Mouse (Mus musculus) urinary bladder, adult 2 months (tissue): Measurements from ENCODE around the gene Cyp4f39. TPM values are rescaled to one million over a fixed set of nuclear protein-coding genes. Genes with fewer than 3 reads are reported as not detected.

Experiments
- DNase-seq: peaks from one replicate; pipeline ENCODE4 v3.0.0; 2022; ENCODE audit warnings: low spot score
- polyA plus RNA-seq: library from polyadenylated mRNA; depleted of rRNA; stranded (reverse); fragments of >200 nt; gene quantifications from 2 replicates; pipeline ENCODE4 v1.2.3, GENCODE M21; 2012; rRNA removed

The Cyp4f39 gene
- 8.8 and 9.2 TPM in 2 replicates for polyA plus RNA-seq

- DNase-seq, result peak; percentile 37
These were observed at the start of gene Cyp4f39 for GRCm38 (mm10) chr17:32452482-32452881. Gene Cyp4f39, plus strand, starts transcription at chr17:32452723.

- no peak for DNase-seq
These were observed 49.8 kb upstream of the Cyp4f39 start for GRCm38 (mm10) chr17:32402779-32403157.

DNA sequence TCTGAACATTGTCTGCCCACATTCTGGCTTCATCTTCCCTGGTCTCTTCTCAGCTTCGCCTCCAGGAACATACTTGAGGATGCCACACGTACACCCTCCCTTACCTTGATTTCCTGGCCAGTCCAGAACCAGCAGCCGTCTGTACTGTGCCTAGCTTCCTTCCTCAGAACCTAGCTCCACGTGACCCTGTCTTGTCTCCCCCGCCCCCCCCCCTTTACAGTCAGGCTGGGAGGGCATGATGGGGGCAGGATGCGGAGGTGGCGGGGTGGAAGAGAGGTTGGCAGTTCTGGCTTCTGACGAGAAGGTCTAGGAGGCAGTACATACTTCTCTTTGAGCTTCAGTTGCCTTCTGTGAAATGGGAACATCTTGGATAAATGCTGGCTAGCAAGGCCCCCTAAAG lies 49.1 kb upstream of the Cyp4f39 start, which contains the start of gene Rasal3:
Gene Rasal3 (minus strand): TSS at position 167 of the 400 bp plus-strand sequence.
- no peak for DNase-seq

- no peak for DNase-seq
These were observed 40.6 kb upstream of the Cyp4f39 start for GRCm38 (mm10) chr17:32411898-32412297.

- no peak for DNase-seq
These were observed 37.0 kb upstream of the Cyp4f39 start for GRCm38 (mm10) chr17:32415417-32416020.

- no peak for DNase-seq
These were observed 35.8 kb upstream of the Cyp4f39 start for GRCm38 (mm10) chr17:32416771-32417170.

- no peak for DNase-seq
These were observed 32.5 kb upstream of the Cyp4f39 start for GRCm38 (mm10) chr17:32419989-32420388.

DNA sequence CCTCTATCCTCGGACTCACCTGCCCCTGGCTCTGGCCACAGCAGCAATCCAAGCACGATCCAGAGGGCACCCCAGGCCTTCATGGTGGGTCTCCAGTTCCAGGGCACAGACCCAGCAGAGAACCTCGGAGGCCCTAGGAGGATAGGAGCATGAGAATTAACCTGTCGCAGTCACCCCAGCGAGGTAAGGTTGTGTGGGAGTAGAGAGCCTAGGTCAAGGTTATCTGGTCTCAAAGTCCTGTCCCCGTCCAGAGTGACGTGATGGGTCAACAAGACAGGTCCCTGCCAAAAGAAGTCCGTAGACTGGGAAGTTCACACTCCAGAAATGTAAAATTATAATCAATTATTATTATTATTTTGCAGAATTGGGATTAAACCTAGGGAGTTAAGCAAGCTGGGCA lies 31.7 kb upstream of the Cyp4f39 start:
- DNase-seq, result no peak

GRCm38 (mm10) chr17:32424034-32424433 lies 28.5 kb upstream of the Cyp4f39 start, which contains the start of gene Pglyrp2:
Gene Pglyrp2, minus strand, starts transcription at chr17:32424167.
- DNase-seq, result no peak

- DNase-seq, result no peak
These were observed 25.9 kb upstream of the Cyp4f39 start for GRCm38 (mm10) chr17:32426610-32427009.

- no peak for DNase-seq
These were observed 20.6 kb upstream of the Cyp4f39 start for GRCm38 (mm10) chr17:32431972-32432371.

GRCm38 (mm10) chr17:32434324-32434723 lies 18.2 kb upstream of the Cyp4f39 start:
- no peak for DNase-seq

- no peak for DNase-seq
These were observed 17.4 kb upstream of the Cyp4f39 start for GRCm38 (mm10) chr17:32435151-32435550.

- no peak for DNase-seq
These were observed 15.4 kb upstream of the Cyp4f39 start for GRCm38 (mm10) chr17:32437106-32437505.

DNA sequence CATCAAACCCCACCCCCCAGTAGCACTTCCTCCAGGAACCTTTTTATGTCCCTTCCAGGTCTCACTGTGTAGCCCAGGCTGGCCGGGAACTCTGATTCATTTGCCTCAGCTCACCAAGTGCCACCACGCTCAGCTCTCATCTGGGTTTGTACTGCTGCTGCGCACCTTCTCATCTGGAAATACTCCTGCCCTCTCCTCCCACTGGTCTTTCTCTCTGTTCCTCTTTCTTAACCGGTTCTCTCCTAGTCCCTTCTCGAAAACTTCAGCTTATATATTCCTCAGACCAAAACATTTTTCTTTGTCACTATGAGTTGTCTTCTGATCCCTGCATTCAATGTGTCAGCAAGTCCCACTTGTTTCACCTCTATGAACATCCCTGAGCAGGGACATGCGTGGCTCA lies 9.3 kb upstream of the Cyp4f39 start:
- DNase-seq, result no peak

- DNase-seq, result no peak
These were observed 7.5 kb upstream of the Cyp4f39 start for GRCm38 (mm10) chr17:32445016-32445415.

GRCm38 (mm10) chr17:32447195-32447594 lies 5.3 kb upstream of the Cyp4f39 start:
- DNase-seq, result no peak

- no peak for DNase-seq
These were observed 3.5 kb upstream of the Cyp4f39 start for GRCm38 (mm10) chr17:32449042-32449441.

DNA sequence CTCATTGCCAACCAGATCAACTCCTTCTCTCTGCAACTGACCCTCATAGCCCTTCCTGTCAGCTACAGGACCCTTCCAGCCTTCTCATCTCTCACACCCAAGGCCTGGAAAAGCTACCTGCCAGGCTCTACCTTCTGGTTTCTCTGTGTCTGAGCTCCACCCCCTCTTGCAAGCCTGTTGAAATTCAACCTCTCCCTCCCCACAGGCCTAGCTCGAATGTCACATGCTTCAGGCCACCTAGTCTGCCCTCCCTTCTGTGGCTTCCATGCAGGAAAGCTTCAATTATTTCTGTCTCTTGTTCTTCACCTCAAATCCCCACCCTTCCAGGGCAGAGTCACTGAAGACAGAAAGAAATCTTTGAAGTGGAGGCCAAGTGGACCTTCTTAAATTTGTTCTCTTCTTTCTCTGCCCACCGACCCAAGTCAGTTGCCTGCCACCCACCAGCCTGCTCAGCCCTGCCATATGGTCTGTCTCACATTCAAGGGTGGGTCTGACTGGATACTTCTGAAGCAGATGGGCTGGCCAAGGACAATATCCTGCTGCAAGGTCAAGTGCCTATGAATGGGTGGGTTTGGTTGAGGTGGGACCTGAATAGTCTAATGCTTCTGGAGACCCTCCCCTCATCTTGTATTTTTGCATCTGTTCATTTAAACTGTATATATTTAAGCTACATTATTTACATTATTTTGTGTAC lies 1.5 kb upstream of the Cyp4f39 start:
- DNase-seq, result no peak

- no peak for DNase-seq
These were observed 1.7 kb downstream of the Cyp4f39 start for GRCm38 (mm10) chr17:32454188-32454587.

DNA sequence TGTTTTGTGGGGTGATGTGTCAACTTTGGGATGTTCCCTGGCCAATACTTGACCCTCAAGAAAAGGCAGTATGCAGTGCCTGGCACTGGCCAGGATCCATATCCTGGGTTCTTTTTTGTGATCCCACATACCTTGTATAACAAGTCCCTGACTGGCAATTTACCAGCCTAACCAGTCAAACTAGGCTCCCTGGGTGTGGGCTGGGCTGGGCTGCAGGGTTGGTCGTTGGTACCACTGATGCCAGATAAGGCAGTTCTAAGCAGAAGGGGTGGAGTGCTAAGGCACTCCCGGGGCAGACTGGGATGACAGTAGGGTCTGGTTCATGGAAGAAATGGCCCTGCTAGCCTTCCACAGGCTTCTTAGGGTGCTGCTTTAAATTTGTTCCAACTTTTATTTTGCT lies 2.5 kb downstream of the Cyp4f39 start:
- DNase-seq, result no peak

- DNase-seq, result no peak
These were observed 16.0 kb downstream of the Cyp4f39 start for GRCm38 (mm10) chr17:32468494-32468893.

DNA sequence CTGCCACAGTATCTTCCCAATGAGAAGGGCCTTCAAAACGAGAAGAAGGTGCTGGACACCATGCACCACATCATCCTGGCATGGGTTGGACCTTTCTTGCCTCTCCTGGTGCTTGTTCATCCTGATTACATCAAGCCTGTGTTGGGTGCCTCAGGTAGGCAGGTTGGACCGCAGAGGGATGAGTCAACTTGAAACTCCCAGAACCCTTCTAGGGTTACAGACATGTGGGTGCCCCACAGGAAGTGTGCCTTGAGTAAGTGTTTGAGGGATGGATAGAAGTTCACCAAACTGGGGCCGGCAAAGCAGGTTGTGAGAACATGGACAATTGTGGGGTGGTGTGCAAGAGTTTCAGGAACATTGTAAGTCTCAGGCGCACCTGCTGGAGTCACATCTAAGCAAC lies 18.3 kb downstream of the Cyp4f39 start:
- no peak for DNase-seq
